Mouse (Mus musculus): Measurements from ENCODE around the gene Fsip1.

Gene Fsip1

GRCm38 (mm10) chr2:118084693-118085092, 172.1 kb downstream of the Fsip1 start:
- DNase-seq = no peak

GRCm38 (mm10) chr2:118083652-118084051, 173.1 kb downstream of the Fsip1 start:
- no peak for DNase-seq

GRCm38 (mm10) chr2:118081581-118081980, 175.2 kb downstream of the Fsip1 start:
- no peak for DNase-seq

All from lung, adult 18-20 months (tissue).